Mouse (Mus musculus): ENCODE data around the gene Shh.

Shh gene

DNA sequence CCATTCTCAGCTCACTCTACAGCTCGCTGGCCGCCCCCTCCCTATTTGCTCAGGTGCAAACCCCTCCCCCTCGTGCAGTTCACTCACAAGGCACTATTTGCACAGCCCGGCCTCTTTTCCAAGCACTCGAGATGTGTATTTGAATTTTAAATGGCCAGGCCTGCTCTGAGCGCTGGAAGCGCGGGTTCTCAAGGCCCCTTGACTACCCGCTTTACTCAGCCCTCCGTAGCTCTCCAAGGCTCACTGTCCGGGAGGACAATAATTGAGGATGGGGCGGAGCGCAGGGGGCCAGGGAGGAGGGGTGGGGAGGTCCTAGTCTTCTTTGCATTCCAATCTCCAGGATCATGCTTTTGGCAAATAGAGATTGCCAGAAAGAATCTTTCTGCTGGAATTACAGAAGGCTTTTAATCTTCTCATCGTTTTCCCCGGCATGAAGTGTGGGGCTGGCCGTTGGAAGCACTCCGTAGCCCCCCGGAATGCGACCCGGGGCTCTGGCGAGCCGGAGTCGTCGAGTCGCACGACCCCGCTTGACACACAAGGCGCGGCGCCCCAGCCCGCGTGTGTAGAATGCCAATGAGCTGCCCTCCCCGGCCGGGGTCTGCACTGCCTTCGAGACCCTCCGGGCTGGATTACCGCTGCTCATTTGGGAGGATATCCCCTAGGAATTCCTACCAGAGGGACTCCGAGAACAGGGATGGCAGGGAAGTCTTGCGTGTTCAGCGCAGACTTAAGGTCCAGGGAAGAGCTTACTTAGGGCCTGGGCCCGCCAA, 7.4 kb downstream of the Shh start:
- DNase-seq (ENCODE audit: inconsistent ontology term) = peak; percentile 32

DNA sequence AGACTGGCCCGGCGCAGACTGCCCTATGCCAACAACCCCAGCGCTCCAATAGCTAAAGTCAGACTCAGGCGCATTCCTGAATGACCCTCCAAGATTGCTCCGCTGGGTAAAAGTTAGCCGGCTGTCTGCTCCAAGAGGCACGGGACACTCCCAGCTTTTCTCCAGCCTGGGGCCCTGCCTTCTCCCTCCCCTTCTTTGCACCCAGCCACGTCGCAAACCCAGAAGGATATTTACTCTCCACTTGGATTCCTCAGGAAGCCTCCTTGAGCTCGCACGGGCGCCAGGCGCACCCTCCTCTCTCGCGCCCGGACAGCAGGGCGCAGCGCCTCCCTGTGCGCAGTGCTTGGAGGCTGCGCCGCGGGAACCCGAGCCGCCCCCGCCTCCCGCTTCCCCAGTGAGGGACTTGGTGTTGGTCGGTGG, 8.2 kb downstream of the Shh start:
- DNase-seq (ENCODE audit: inconsistent ontology term) = peak; percentile 33

DNA sequence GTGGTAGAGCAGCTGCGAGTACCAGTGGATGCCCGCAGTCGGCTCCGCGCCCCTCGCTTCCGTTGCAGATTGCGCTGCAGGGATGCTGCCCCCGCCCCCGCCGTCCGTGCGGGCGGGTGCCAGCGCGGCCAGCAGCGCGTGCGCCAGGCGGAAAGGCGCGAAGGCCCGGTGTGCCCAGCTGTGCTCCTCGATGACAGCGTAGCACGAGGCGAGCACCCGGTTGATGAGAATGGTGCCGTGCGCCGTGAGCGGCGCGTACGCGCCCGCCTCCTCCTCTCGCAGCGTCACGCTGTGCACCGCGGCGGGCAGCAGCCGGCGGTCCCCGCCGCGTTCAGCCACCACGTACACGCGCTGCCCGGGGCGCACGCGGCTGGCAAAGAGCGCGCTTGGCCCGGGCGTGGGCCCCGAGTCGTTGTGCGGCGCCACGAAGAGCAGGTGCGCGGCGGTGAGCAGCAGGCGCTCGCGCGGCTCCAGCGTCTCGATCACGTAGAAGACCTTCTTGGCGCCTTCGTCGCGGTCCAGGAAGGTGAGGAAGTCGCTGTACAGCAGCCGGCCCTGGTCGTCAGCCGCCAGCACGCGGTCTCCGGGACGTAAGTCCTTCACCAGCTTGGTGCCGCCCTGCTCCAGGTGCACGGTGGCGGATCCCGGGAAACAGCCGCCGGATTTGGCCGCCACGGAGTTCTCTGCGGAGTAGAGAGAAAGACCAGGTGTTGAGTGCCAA, 9.0 kb downstream of the Shh start:
- peak; percentile 19 for DNase-seq (ENCODE audit: inconsistent ontology term)

DNA sequence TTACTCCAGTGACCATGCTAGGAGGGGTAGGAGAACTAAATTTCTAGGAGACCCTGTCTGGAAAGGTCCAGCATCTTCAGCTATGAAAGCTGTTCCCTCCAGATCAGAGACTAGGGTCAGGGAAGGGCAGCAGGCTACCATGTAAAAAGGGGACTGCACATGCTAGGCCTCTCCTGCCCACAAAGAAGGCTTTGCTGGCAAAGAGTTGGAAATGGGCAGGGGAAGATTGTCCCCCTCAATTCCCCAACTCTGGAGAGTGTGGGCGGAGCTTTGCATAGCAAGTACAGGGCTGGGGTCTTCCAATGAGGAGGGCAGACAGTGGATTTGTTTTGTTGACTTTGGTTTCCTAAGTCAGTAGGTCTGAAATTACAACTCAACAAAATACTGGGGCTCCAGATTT, 10.7 kb downstream of the Shh start:
- no peak for DNase-seq (ENCODE audit: inconsistent ontology term)

DNA sequence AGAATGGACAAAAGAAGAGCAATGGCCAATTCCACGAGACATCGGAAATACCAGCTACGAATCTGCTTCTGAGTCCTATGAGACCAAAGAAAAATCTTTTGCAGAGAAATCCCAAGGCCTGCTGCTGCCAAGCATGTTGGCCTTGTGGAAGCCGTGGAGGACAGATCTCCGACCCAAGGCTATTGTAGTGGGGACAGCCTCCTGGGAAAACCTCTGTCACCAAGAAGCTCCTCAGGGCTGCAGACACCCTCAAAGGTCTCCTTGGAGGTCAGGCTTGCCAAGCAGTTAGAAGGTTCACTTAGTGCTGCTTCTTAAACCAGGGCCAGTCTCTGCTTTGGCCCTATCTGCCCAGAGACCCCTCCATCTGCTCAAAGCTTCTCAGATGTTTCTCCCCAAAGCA, 11.3 kb downstream of the Shh start:
- no peak for DNase-seq (ENCODE audit: inconsistent ontology term)

DNA sequence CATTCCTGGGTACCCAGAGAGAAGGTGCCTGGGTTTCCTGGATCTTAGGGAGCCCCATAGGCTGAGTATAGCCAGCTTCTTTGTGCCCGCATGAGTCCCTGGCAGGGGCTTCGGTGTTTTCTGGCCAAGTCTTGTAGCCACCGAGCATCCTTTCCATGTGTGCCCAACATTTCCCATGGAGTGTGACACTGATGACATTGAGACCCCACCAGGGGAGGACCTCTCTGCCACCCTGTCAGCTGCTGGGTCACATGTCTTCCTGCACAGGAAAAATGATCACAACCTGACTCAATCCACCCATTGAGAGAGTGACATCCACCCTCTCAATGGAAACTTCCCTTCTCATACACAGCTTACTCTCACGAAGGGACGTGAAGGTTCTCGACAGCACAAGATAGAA, 12.5 kb downstream of the Shh start:
- no peak for DNase-seq (ENCODE audit: inconsistent ontology term)

DNA sequence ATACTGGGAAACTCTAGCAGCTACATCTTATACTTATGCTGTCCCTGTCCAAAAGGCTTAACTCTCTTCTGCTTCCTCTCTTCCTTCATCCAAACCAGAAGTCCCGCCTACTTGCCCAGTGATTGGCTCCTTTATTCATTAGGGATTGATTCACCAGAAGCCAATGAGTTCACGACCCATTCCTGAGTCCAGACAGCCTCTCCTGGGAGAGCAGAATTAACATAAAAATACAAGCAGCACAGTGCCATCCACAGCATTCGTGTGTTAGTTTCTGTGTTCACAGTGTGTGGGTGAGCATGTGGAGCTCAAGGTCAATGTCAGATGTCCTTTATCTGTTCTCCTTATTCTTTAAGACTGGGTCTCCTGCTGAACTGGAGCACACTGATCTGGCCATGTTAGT, 13.5 kb downstream of the Shh start:
- no peak for DNase-seq (ENCODE audit: inconsistent ontology term)

DNA sequence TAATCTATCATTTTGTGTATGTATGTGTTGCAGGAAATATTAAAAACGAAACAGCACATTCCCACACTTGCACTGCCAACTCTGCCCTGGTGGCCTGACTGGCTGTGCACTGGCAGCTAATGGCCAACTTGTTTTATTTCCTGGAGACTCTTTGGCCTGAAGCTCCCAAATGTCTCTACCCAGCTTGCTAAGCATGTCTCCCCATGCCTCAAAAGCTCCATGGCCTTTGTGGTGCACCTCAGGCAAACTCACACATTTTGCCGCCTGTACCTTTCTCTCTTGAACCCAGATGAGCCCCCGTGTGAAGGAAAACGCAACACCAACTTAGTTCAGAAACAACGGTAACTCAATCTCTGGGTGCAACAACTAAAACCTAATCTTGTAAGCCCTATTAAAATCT, 14.0 kb downstream of the Shh start:
- DNase-seq (ENCODE audit: inconsistent ontology term) = no peak

DNA sequence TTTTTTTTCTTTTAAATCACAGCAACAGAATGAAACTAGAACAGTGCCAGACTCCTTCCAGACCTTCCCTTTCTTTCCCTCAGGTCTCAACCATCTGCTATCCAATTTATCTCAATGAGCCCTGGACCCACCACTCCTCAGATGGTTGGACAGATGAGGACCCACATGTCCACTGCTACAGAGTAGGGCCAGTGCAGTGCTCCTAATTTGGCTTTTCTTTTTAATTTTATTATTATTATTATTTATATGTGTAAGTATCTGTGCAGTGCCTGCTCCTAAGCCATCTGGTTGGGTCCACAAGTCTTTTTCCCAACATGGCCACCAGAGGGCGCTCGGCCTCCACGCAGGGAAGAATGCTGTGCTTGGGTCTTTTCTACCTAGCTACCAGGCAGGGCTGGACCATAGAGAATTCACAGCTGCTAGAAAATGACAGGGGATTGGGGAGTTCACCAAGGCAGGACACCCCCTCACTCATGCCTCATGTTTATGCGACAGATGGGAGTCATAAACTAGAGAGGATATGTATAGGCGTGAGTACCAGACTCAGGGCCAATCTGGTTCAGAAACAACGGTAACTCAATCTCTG, 15.9 kb downstream of the Shh start:
- peak; percentile 65 for DNase-seq (ENCODE audit: inconsistent ontology term)

DNA sequence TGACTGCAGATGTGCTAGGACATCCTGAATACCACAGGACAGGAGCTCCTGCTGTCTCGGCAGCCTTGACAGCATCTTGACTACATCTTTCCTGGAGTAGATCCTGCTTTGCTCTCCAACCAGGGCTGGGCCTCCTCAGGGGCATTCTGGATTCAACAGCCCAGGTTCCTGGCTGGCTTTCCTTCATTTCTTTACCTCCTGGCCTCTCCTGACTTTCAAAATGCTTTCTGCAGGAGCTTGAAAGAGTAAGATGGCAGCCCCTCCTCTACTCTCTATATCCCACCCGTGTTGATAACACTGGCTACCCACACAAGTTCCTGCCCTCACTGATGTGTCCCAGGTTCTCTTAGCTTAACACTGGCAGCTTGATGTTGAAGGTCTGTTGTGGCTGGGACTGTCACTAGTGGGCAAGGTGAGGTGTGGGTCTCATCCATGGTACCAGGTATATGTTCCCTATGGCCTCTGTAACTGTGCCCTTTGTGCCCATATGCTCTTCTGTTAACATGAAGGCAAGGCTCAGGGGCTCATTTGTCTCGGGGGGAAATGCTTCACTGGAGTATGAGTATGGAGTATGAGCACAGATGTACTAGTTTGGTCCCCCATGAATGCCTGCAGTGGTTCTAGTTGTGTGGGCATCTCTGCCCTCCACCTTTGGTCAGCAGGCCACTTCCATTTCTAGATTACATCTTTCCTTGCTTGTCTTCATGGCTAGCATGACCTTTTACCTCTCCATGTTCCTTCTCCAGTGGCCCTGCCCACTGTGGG, 16.7 kb downstream of the Shh start:
- no peak for DNase-seq (ENCODE audit: inconsistent ontology term)

DNA sequence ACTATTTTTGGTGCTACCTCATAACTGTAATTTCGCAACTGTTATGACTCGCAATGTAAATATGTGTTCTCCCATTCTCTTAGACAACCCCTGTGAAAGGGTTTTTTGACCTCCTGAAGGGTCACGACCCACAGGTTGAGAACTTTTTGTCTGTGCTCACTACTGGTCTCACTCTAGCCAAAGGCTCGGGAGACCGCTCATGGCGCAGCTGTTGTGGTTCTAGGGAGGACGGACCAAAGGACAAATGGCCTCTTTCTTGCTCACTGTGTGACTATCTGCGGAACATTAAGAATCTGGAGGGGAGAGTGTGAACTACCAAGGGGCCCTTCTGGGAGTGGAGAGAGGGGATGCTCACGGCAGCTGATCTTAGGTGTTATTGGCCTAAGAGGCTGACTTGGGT, 41.1 kb downstream of the Shh start:
- DNase-seq (ENCODE audit: inconsistent ontology term) = no peak

DNA sequence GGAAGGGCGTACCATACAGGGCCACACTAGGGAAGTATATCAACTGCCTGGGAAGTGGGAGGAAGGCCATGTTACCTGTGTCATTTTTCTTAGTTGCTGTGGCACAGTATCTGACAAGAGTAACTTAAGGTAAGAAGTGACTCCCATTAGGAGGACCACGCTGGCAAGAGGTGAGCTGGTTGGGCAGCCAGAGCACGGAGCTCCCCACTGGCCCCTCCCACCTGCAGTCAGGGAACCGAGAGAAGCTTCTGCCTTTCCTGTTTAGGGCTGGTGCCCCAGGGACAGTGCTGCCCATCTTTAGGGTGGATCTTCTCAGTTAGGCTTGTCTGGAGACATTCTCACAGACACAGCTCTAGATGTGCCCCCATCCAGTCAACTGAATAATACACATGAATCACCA, 43.3 kb downstream of the Shh start:
- DNase-seq (ENCODE audit: inconsistent ontology term) = no peak

DNA sequence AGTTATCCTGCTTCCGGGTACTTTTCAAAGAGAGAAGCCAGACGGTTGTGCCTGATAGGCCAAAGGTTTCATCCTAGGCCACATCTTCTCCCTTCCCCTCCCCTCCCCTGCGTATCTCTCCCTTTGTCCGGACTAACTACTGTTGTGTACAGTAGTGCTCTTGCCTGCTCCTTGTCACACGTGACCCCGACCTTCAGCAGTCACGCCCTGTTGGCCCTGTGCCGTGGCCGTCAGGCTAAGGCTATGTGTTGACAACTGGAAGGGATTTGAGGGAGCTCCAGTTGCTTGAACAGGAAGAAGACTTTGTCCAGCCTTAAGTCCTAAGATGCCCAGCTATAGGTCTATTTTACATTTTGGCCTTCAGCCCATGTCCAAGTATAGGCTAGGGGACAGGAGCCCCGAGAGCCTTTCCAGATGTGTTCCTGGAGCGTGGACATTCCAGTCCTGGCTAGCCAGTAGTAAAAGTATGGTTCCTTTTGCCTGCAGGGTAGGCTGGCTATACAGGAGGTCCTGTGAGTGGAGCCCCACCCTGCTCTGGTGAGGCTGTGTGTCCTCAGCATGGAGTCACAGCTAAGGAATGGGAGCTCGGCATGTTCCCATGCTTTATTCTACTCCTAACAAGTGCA, 47.3 kb downstream of the Shh start:
- no peak for DNase-seq (ENCODE audit: inconsistent ontology term)

DNA sequence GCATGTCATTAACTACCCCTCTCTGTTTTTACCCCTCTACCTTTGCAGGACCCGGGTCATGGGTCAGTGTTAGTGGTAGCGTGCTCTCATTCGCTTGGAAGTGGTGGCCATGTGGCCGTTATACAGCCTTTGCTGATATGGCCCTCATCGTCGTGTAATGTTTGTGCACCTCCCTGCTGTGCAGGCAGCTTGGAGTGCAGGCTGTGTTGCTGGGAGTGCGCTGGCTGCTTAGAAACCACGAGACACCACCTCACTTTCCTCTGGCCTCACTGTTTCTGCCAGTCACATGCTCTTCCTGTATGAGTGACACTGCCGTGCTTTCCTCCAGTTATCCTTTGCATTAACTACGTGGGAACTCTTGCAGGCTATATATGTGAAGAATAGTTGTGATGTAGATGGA, 48.3 kb downstream of the Shh start:
- no peak for DNase-seq (ENCODE audit: inconsistent ontology term)

DNA sequence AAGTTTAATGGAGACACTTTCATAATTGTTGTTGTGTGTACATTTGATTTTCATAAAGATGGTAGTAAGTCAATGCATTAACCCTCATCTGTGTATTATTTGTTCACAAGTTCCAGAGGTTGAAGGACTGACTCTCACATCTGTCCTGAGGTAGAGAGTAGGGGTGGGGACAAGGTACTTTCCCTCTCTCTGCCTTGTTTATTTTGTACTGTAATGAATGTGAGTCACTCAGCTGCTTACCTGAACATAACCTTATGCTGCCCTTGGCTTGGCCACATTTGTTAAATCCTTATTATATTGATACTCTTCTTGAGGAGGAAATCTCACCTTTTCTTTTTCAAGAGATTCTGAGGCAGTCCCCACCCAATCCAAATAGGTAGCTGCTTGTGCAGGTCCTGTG, 51.0 kb downstream of the Shh start:
- no peak for DNase-seq (ENCODE audit: inconsistent ontology term)

DNA sequence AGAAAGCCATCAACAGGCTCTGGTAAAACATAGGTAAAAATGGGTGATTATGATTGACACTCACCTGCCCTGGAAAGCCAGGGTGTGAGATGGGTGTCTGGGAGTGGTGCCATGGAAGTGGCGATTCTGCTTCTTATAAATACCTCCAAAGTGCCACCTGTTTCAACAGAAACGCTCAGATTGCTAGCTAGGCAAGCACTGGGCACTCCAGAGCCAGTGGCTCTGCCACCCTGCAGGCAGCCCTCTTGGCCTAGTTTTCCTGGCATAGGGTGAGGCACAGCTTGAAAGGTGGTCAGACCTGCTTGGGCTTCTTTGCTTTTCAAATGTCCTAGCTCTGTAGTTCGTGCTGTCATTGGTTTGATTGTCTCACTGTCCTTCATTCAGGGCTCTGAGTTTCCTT, 53.0 kb downstream of the Shh start:
- DNase-seq (ENCODE audit: inconsistent ontology term) = no peak

DNA sequence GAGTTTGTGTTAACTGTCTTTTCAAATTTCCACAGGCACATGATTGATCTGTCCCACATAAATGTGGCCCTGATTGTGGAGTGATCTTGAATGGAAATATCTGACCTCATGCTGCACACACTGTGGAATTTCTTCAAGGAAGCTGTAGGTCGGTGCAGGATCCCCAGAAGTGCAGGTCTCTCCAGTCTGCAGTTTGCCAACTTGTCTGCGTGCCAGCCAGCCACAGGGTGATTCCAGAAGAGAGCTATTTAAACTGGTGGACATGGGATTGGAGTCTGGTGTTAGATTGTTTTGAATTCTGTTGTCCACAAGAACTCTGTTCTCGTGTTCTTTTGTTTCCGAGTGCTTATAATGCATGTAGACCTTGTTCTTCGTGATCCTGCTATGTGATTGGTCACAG, 53.5 kb downstream of the Shh start:
- no peak for DNase-seq (ENCODE audit: inconsistent ontology term)

DNA sequence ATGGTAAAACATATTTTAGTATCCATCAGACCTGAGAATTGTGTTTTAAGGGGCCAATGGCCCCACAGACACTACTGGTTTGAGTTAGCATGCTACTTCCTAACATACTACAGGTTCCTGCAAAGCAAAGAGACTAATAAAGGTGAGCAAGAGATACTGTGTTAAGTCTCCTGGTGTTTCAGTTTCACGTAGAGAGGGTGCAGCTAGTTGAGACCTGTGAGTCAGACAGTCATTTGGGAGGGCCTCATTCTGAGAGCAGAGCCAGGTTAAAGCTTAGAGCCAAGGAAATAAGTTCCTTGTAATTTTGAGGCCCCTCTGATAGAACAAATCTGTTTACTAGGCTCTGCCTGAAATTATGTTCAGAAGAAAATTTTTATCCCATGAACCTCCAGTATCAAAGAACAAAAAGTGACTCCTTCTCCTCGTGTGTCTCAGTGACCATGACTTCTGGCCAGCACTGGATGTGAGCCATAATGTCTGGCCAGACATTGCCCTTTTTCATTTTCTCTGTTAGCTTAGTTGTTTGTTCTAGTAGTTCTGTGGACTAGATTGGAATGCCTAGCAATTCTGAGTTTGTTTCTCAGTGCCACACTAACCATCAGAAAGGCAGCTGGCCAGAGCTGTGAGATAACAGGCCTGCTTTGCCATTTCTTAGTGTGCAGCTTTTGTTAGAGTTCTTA, 54.9 kb downstream of the Shh start:
- DNase-seq (ENCODE audit: inconsistent ontology term) = peak; percentile 34

Measured in Muller cell, postnatal 12 days (primary cell).